Mouse (Mus musculus) gastrocnemius, postnatal 10 days (tissue): ENCODE data around the gene Prdm1. TPM values are rescaled to one million over a fixed set of nuclear protein-coding genes. Genes with fewer than 3 reads are reported as not detected.
A peak's percentile ranks its signal among the peaks of the same experiment; 100 is the strongest.

Experiments used
- DNase-seq: peaks from one replicate; pipeline ENCODE4 v3.0.0; 2021; ENCODE audit warnings: mixed read lengths
- total RNA-seq, 2 experiments: library from RNA; stranded (reverse); gene quantifications; 2 replicates each; pipeline ENCODE4 v1.2.3; 2021

Prdm1 gene
- total RNA-seq, 2 experiments from 2014 or later, result 1.5 to 2.8 TPM

DNA sequence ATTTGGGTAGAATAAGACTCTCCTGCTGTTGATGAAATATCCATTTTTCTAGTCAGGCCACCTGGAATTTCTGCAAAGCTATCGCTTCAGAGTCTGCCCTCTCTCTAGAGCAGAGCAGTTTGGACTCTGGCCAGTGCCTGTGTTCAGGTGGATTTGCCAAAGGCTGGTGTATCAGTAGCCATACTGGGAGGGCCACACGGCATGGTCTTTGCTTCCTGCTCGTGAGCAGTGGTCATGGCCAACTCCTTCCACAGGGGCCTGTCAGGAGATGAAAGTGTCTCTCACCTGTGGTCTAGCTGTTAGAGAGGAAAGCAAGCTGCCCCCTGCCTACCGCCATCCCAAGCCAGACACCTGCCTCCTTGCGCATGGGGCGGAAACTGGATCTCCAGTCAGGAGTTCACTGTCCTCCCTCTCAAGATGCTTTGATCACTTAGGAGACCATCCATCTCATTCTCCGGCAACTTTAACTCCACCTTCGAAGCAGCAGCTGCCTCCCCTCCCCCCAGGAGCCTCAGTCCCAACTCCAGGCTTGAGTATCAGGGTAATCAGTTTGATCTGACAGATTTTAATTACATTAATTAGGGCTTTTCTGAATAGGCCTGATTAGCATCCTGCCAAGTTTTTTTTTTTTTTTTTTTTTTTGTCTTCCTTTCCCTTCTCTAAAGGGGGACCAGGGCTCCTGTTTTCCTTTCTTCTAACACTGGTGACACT is 35.3 kb downstream of the Prdm1 start:
- DNase-seq, result no peak

GRCm38 (mm10) chr10:44490899-44491422 is 37.3 kb downstream of the Prdm1 start:
- DNase-seq, result no peak

DNA sequence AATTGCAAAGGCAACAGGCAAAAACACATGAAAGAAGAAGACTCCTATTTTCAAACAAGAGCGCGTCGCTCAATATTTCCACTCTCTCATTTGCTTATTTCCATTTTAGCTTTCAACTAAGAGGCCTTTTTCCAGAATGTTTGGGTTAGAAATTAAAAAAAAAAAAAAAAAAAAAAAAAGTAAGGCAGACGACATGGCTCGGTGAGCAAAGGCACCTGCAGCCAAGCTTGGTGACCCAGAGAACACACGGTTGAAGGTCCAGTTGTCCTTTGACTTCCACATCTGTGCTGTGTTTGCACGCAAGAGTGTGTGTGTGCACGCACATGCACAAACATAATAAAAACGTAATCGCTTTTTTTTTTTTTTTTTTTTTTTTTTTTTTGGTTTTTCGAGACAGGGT is 41.2 kb downstream of the Prdm1 start:
- no peak for DNase-seq

DNA sequence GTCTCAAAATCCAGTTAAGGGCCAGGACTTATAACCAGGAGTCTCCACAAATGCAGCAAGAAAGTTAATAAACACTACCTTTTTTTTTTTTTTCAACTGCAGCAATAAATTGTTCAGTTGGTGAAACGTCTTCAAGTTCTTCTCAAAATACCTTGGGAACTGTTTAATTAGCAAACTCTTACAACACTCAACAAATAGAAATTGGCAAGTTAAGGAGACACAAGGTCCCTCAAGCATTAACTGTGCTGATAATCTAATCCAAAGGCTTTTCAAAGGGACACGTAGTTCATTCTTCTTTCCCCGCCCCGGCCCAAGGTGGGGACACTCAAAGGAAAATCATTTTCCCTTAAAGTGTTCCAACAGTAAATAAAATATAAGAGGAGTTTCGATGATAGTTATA is 44.2 kb downstream of the Prdm1 start:
- DNase-seq, result no peak

DNA sequence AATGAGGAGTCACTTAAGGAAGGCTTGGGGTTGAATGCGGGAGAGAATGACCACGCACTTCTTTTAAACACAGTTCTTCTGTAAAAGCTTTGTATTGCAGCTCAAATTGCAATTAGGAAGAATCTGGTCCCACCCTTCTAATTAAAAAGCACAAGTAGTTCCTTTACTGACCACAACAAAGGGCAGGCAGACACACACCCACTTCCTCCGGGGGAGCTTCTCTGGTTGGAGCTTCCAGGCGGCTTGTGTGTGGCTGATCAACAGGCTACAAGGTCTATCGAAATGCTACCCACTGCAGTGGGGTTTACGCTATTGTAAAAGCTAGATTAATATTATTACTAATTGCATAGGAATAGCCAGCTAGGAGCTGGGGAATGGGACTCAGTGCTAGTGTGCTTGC is 45.2 kb downstream of the Prdm1 start:
- no peak for DNase-seq

- no peak for DNase-seq
Measured at GRCm38 (mm10) chr10:44481379-44481778, 46.9 kb downstream of the Prdm1 start.

- DNase-seq, result no peak
Measured at GRCm38 (mm10) chr10:44479286-44479685, 49.0 kb downstream of the Prdm1 start.

DNA sequence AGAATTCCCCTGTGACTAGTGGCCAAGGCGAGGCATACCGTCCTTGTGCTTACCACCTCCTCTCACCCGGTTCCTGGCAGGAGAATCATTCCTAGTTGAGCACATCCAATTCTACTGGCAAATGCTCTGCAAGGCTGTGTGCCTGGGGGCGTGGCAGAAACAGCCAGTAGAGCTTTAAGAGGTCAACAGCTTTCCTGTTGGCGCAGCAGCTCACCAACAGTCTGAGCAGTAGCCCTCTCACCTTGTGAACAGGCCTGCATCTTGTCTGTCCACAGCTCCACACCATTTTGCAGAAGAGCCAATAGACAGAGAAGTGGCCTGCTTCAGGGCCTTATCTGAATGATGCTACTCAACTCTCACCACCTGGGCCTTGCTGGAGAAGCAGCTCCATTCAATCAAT is 50.2 kb downstream of the Prdm1 start:
- DNase-seq, result no peak

DNA sequence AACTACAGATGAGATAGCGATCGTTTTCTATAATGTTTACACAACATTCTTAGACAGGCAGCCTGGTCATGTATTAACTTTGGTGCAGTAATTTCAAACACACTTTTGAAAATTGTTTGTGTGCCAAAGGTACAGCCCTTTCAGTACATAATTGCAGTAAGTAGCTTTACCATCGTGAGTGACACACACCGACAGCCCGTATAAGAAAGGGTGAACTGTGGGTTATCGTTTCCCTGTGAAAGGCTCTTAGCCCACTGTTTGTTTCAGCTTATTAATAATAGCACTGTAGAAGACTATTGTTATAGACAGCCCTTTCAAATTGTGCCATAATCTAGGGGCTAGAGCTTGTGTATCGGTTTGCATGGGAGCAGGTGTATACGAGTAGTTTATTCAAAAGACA is 51.1 kb downstream of the Prdm1 start:
- no peak for DNase-seq

- no peak for DNase-seq
Measured at GRCm38 (mm10) chr10:44476523-44476922, 51.8 kb downstream of the Prdm1 start.

DNA sequence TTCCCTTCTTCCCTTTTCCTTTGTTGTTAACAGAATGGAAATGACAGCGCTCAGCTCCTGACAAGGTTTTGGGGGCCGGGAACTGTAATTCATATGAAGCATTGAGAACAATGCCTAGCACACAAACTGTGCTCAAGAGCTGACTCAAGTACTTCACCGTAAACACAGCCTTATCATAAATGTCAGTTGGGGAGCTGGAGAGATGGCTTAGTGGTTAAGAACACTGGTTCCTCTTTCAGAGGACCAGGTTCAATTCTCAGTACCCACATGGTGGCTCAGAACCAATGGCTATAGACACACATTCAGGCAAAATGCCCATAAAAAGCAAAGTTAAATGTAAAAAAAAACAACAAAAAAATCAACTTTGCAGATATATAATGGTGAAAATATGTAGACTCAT is 52.9 kb downstream of the Prdm1 start:
- no peak for DNase-seq

GRCm38 (mm10) chr10:44474256-44474655 is 54.0 kb downstream of the Prdm1 start:
- no peak for DNase-seq

- no peak for DNase-seq
Measured at GRCm38 (mm10) chr10:44465618-44466017, 62.7 kb downstream of the Prdm1 start.

- no peak for DNase-seq
Measured at GRCm38 (mm10) chr10:44464563-44464962, 63.7 kb downstream of the Prdm1 start.

- no peak for DNase-seq
Measured at GRCm38 (mm10) chr10:44463856-44464255, 64.4 kb downstream of the Prdm1 start.

DNA sequence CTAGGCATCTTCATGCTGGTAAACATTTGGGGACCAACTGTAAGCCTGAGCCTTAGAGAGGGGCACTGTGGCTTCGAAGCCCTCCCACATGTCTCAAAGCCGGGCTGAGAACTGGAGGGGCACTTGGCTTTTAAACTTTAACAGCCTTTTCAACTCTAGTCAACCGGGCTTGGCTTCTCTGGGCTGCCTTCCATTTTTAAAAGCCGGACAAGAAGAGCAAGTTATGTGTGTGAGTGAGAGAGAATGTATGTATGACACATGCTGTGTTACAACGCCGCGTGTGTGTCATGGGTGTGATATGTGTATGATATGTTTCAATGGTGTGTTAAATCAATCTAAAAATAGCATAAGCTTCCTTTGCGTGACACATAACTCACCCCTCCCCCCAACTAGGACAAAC is 66.0 kb downstream of the Prdm1 start:
- no peak for DNase-seq

- DNase-seq, result no peak
Measured at GRCm38 (mm10) chr10:44461063-44461462, 67.2 kb downstream of the Prdm1 start.

- peak; percentile 78 for DNase-seq
Measured at GRCm38 (mm10) chr10:44460095-44460810, 68.0 kb downstream of the Prdm1 start.

DNA sequence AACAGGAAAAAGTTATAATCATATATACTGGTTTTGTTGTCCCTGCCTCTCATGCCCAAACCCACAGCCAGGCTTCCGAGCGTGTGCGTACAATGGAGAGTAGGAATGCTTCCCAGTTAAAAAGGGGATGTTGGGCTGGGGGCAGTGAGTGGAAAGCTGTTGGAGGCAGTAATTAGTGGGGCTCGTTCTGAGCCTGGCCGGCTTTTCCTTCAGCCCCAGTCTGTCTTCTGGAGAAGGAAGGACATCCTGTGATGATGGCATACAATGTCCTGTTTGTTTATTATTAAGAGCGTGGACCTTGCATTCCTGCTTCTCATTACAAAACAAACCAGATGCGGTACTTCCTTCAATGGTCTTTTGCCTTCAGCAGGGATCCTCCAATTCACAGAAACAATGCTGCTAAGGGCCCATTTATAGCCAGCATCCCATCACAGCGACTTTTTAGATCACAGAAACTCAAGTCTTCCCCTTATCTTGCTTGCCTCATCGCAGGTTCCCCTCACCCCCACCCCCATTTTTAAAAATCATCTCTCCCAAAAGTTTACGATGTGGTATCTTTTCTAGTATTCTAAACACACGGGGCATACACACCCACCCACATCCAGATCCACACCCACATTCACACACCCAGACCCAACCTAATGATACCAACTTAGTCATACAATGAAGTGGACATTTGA is 68.8 kb downstream of the Prdm1 start:
- no peak for DNase-seq

DNA sequence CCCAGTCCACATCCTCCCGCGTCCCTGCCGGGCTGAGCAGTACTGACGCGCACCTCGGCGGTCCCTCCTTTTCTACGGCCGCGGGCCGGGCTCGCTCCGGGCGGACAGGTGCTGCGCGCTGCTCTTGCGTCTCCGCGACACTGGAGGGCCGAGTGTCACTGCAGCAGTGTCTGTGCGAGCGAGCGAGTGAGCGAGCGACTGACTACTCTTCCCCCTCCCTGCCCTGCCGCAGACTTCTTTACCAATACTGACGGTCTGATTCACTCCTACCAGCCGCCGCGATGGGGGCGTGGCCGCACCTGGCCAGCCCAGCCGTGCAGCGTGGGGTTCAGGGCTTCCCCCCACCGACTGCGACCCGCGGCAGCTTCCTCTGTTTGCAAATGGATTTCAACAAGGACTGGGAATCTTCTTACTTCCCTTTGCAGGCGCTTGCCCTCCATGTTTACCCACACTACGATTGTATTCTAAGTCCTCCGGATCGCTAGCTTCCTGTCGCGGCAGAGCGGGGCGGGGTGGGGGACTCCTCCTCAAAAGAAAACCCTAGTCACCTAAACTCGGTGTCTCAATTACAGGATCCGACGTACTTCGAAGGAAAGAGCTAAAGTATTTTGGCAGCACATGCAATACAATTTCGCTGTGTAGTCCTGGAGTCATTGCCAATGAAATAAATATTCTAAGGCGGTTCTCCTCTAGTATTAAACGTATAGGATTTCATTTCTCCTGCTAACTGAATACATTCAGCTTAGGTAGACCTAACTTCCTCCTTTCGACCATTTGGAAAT is 69.6 kb downstream of the Prdm1 start:
- DNase-seq, result peak; percentile 58

DNA sequence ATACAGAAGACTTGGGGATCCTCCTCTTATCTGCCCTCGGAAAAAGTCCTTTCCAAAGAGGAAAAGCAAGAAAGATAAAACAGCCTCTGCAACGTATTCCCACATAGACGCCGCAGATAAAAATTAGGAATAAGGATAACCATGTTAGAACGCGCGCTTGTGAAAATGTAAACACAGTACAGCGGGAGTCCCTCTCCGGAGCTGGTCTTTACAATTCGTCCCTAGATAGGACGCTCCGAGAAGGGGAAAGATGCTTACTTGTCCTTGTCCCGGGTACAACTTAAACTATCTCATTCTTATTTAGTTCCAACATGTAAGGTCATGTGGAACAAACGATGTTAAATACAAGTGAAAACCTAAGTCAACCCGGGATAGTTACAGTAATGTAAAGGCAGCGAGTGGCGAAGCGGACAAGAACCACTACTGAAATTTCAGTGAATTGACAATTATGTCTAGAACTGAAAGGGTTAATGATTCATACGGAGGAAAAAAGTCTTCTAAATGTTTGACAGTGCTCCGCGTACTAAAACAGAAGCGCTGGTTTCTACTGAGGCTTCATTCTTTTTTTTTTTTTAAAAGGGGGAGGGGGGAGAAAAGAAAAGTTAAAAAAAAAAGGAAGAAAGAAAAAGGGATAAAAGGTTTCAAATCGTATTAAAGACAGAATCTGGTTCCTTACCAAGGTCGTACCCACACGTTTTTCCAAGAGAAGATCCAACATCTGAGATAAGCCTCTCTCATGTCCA is 70.3 kb downstream of the Prdm1 start:
- DNase-seq, result no peak
